Comparison of ENCODE assay signal across 32 mouse cellular contexts in the genomic region with DNA sequence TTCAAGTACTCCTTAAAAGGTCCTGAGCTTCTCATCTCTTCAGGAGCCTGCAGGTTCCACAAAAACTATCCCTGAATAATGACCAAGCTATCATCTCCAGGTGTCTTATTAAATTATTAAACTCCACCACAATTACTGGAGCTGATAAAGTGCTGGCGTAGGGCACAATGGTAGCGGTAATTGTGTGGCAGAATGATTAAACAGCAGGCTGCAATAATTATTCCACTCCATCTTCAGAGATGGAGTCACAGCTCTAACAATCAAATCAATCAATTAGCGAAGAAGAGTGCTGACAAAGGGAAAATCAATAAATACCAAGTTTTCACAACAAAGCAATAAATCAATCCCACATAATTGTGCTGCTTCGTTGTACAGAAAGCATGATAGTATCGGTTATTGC.
"Had no signal": no experiment of that assay in that cellular context is flagged by ENCODE, and none has a peak within 500 bp of the region (broad histone marks: within the 10 kb centered on the region; RNA-seq: fewer than 3 reads in every experiment).

No protein-coding gene starts in this region.

- H3K27ac ChIP-seq: left cerebral cortex, adult 2 months; limb, embryonic 10.5 days; limb, embryonic 12.5 days; limb, embryonic 13.5 days; limb, embryonic 15.5 days; liver, embryonic 12.5 days; liver, embryonic 13.5 days; liver, embryonic 14.5 days; liver, embryonic 15.5 days; lung, embryonic 15.5 days; macrophage; midbrain, embryonic 10.5 days; midbrain, embryonic 12.5 days; midbrain, embryonic 13.5 days; midbrain, embryonic 15.5 days had no signal

- H3K9ac ChIP-seq: limb, embryonic 12.5 days; limb, embryonic 13.5 days; limb, embryonic 15.5 days; liver, embryonic 12.5 days; liver, embryonic 13.5 days; liver, embryonic 14.5 days; liver, embryonic 15.5 days; liver, postnatal 0 days; lung, embryonic 14.5 days; lung, embryonic 15.5 days; midbrain, embryonic 12.5 days; midbrain, embryonic 13.5 days; midbrain, embryonic 15.5 days had no signal

- H3K4me1 ChIP-seq: limb, embryonic 10.5 days; limb, embryonic 12.5 days; limb, embryonic 13.5 days; limb, embryonic 15.5 days; liver, embryonic 12.5 days; liver, embryonic 13.5 days; liver, embryonic 15.5 days; lung, embryonic 15.5 days; megakaryocyte, embryonic 14.5 days; midbrain, embryonic 10.5 days; midbrain, embryonic 12.5 days; midbrain, embryonic 13.5 days; midbrain, embryonic 15.5 days had no signal

- DNase-seq: left cerebral cortex, postnatal 4 days; liver; liver, embryonic 13.5 days; liver, postnatal 0 days; lung, adult 18-20 months; lung, adult 2 months; lung, embryonic 14.5 days; lung, postnatal 10 days; lung, postnatal 14 days; lung, postnatal 36 days; lung, postnatal 4 days; midbrain, embryonic 14.5 days had no signal

- H3K9me3 ChIP-seq: limb, embryonic 10.5 days; limb, embryonic 12.5 days; limb, embryonic 13.5 days; limb, embryonic 15.5 days; liver, embryonic 12.5 days; liver, embryonic 13.5 days; liver, embryonic 15.5 days; lung, embryonic 15.5 days; megakaryocyte, embryonic 14.5 days; midbrain, embryonic 10.5 days; midbrain, embryonic 12.5 days; midbrain, embryonic 13.5 days; midbrain, embryonic 15.5 days had no signal

- H3K36me3 ChIP-seq: limb, embryonic 10.5 days; limb, embryonic 12.5 days; limb, embryonic 13.5 days; limb, embryonic 15.5 days; liver, embryonic 12.5 days; liver, embryonic 13.5 days; liver, embryonic 15.5 days; lung, embryonic 15.5 days; midbrain, embryonic 10.5 days; midbrain, embryonic 12.5 days; midbrain, embryonic 13.5 days; midbrain, embryonic 15.5 days had no signal

- H3K4me2 ChIP-seq: limb, embryonic 12.5 days; limb, embryonic 13.5 days; limb, embryonic 15.5 days; liver, embryonic 11.5 days; liver, embryonic 12.5 days; liver, embryonic 13.5 days; liver, embryonic 15.5 days; lung, embryonic 14.5 days; lung, embryonic 15.5 days; midbrain, embryonic 11.5 days; midbrain, embryonic 12.5 days; midbrain, embryonic 13.5 days; midbrain, embryonic 15.5 days had no signal

- ATAC-seq: liver, embryonic 12.5 days; liver, postnatal 0 days; lung, postnatal 0 days; midbrain, embryonic 13.5 days; midbrain, embryonic 15.5 days; midbrain, embryonic 16.5 days had no signal

- H3K27me3 ChIP-seq: limb, embryonic 12.5 days; limb, embryonic 13.5 days; limb, embryonic 15.5 days; liver, embryonic 12.5 days; liver, embryonic 13.5 days; liver, embryonic 15.5 days; lung, embryonic 15.5 days; megakaryocyte, embryonic 14.5 days; midbrain, embryonic 12.5 days; midbrain, embryonic 13.5 days; midbrain, embryonic 15.5 days had no signal

- H3K4me3 ChIP-seq: left cerebral cortex, adult 2 months; limb, embryonic 10.5 days; limb, embryonic 12.5 days; limb, embryonic 13.5 days; limb, embryonic 15.5 days; liver, embryonic 12.5 days; liver, embryonic 13.5 days; liver, embryonic 15.5 days; lung, embryonic 15.5 days; megakaryocyte, embryonic 14.5 days; midbrain, embryonic 10.5 days; midbrain, embryonic 12.5 days; midbrain, embryonic 13.5 days; midbrain, embryonic 15.5 days; myocyte had no signal
